Mouse (Mus musculus) gastrocnemius, postnatal 14 days (tissue): ENCODE measurements around the gene Ide. TPM values are rescaled to one million over a fixed set of nuclear protein-coding genes. Genes with fewer than 3 reads are reported as not detected.
A peak's percentile ranks its signal among the peaks of the same experiment; 100 is the strongest.

Experiments
- DNase-seq: peaks from one replicate; pipeline ENCODE4 v3.0.0; 2021; ENCODE audit warnings: mixed read lengths
- intact Hi-C: fragments of 180-260 bp; cut with DNase I; formaldehyde crosslinking; loops from one replicate; pipeline ENCODE4 v1.15.1; 2025; ENCODE audit warnings: low total_unique reads
- long read RNA-seq, 2 experiments: library from polyadenylated mRNA; stranded (forward); transcript quantifications; one replicate each; pipeline ENCODE4 v2.0.0; 2021
- total RNA-seq, 2 experiments: library from RNA; stranded (reverse); gene quantifications; 2 replicates each; pipeline ENCODE4 v1.2.3; 2021

The Ide gene
- total RNA-seq: 100 to 1,000 TPM in 1 of 2 experiments, 10 to 100 TPM in 1; 92.4 to 130 TPM
- long read RNA-seq, experiment 1, full-length matches to known transcripts: 19 of 52 reads
- long read RNA-seq, experiment 1, partial matches to known transcripts: 5 of 52 reads
- long read RNA-seq, experiment 1, other reads (novel, unspliced or antisense): 28 of 52 reads
- long read RNA-seq, experiment 2, full-length matches to known transcripts: 28 of 80 reads
- long read RNA-seq, experiment 2, partial matches to known transcripts: 8 of 80 reads
- long read RNA-seq, experiment 2, other reads (novel, unspliced or antisense): 44 of 80 reads

GRCm38 (mm10) chr19:37337752-37338151 is at the start of gene Ide:
TSS of gene Ide (minus strand) at chr19:37337852.
- no peak for DNase-seq
- intact Hi-C loops: no loop called here

- intact Hi-C loops: no loop called here
- DNase-seq: no peak
Measured at GRCm38 (mm10) chr19:37386126-37386525, 48.5 kb upstream of the Ide start.

GRCm38 (mm10) chr19:37378816-37379215 is 41.2 kb upstream of the Ide start:
- no peak for DNase-seq
- intact Hi-C loops: no loop called here

GRCm38 (mm10) chr19:37377404-37377990 is 39.8 kb upstream of the Ide start:
- no peak for DNase-seq
- intact Hi-C loops: no loop called here

GRCm38 (mm10) chr19:37376841-37377240 is 39.2 kb upstream of the Ide start:
- DNase-seq: no peak
- intact Hi-C loops: no loop called here

GRCm38 (mm10) chr19:37375755-37376615 is 38.3 kb upstream of the Ide start, which contains the start of gene Kif11:
TSS of gene Kif11 (plus strand) at chr19:37376403.
- intact Hi-C loops: no loop called here
- peak; percentile 97 for DNase-seq

GRCm38 (mm10) chr19:37374941-37375754 is 37.5 kb upstream of the Ide start:
- DNase-seq: no peak
- intact Hi-C loops: no loop called here

- intact Hi-C loops: no loop called here
- no peak for DNase-seq
Measured at GRCm38 (mm10) chr19:37370356-37370755, 32.7 kb upstream of the Ide start.

- intact Hi-C loops: no loop called here
- DNase-seq: no peak
Measured at GRCm38 (mm10) chr19:37369921-37370320, 32.3 kb upstream of the Ide start.

GRCm38 (mm10) chr19:37368990-37369389 is 31.3 kb upstream of the Ide start:
- intact Hi-C loops: no loop called here
- no peak for DNase-seq

GRCm38 (mm10) chr19:37363128-37363939 is 25.7 kb upstream of the Ide start:
- DNase-seq: no peak
- intact Hi-C loops: no loop called here

GRCm38 (mm10) chr19:37362545-37362944 is 24.9 kb upstream of the Ide start:
- intact Hi-C loops: no loop called here
- no peak for DNase-seq

- intact Hi-C loops: no loop called here
Measured at GRCm38 (mm10) chr19:37360044-37360443, 22.4 kb upstream of the Ide start.

GRCm38 (mm10) chr19:37353331-37353730 is 15.7 kb upstream of the Ide start:
- DNase-seq: no peak
- intact Hi-C loops: no loop called here

More at GRCm38 (mm10) chr19:37360044-37360443, 22.4 kb upstream of the Ide start:
- no peak for DNase-seq

- DNase-seq: no peak
- intact Hi-C loops: no loop called here
Measured at GRCm38 (mm10) chr19:37352756-37353155, 15.1 kb upstream of the Ide start.

- no peak for DNase-seq
- intact Hi-C loops: no loop called here
Measured at GRCm38 (mm10) chr19:37348952-37349351, 11.3 kb upstream of the Ide start.

- peak; percentile 13 for DNase-seq
- intact Hi-C loops: no loop called here
Measured at GRCm38 (mm10) chr19:37348331-37348730, 10.7 kb upstream of the Ide start.

- no peak for DNase-seq
- intact Hi-C loops: no loop called here
Measured at GRCm38 (mm10) chr19:37346258-37346657, 8.6 kb upstream of the Ide start.

- no peak for DNase-seq
- intact Hi-C loops: no loop called here
Measured at GRCm38 (mm10) chr19:37343899-37344298, 6.2 kb upstream of the Ide start.
